Mouse (Mus musculus) left cerebral cortex, postnatal 36 days (tissue): ENCODE data around the gene Trf. TPM values are rescaled to one million over a fixed set of nuclear protein-coding genes. Genes with fewer than 3 reads are reported as not detected.

Source experiments
- DNase-seq, 2 experiments: peaks; one replicate each; pipeline ENCODE4 v3.0.0; 2021 to 2022; ENCODE audit warnings: low spot score in 2 of 2, mixed read lengths in 1 of 2
- intact Hi-C: fragments of 180-260 bp; cut with DNase I; formaldehyde crosslinking; loops from one replicate; pipeline ENCODE4 v1.15.1; 2025
- total RNA-seq, 2 experiments: library from RNA; stranded (reverse); gene quantifications; 2 replicates each; pipeline ENCODE4 v1.2.3; 2021

The Trf gene
- total RNA-seq = 100 to 1,000 TPM; 136 to 214 TPM

DNA sequence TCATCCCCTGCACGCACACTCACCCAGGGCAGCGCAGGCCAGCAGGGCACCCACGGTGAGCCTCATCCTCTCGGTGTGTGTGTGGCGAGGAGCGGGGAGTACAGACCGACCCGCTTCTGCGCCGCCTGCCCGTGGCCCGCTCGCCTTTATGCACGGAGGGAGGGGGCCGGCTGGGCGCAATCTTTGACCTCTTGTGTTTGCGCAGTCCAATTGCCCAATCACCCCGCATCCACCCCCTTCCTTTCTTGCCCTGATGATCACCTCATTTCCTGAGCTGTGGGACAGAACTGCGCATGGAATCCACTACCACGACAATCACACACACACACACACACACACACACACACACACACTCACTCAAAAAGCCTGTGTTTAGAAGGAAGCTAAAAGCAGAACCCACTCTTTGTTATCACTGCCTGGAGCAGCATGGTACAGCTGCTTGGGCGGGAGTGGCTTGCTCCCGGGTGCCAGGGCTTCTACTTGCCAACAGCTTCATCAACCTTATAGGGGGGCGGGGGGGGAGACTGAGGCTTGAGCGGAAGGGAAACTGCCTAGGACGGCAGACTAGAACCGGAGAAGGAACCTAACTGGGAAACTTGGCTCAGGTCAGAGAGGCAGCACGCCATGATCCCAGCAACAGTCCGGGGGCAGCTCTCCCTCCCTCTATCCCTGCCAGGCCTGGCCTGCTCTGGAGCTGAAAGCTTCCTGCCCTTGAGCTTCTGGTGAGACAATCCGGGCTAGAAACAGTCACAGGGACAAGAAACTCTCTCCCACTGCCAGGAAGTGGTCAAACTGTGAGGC, at the start of gene Trf, which contains the start of gene Gm20425:
Gene Trf, minus strand, starts transcription at position 294 of the 801 bp plus-strand sequence.
Gene Gm20425, minus strand, starts transcription at position 157 of the 801 bp plus-strand sequence.
- intact Hi-C loops = no loop called here
- peak; percentile 30 to 43 for DNase-seq

DNA sequence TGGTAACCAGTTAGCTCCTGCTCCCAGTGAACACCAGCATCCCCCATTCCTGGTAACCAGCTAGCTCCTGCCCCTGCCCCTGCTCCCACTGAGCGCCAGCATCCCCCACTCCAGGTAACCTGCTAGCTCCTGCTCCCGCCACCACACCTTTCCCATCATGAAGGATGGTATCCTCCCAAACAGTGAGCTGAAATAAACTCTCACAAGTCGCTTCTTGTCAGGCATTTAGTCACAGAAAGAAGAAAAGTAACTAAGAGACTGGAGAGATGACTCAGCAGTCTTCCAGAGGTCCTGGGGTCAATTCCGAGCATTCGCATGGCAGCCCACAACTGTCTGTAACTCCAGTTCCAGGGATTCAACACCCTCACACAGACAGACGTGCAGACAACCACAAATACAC, 46.6 kb upstream of the Trf start:
- intact Hi-C loops = no loop called here

DNA sequence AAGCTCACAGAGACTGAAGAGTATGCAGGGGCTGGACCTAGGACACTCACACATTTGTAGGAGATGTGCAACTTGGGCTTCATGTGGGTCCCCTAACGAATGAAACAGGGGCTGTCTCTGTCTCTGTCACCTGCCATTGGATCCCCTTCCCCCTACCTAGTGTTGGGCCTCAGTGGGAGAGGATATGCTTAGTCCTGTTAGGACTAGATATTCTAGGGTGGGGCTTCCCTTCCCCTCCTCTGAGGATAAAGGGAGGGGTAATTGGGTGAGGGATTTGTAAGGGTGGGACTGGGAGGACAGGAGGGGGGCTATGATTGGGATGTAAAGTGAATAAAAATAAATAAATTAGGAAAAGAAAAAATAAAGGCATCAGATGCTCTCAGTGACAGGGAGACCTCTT, 45.4 kb upstream of the Trf start:
- intact Hi-C loops = no loop called here
- DNase-seq = no peak

More for the DNA sequence above, 46.6 kb upstream of the Trf start:
- no peak for DNase-seq

DNA sequence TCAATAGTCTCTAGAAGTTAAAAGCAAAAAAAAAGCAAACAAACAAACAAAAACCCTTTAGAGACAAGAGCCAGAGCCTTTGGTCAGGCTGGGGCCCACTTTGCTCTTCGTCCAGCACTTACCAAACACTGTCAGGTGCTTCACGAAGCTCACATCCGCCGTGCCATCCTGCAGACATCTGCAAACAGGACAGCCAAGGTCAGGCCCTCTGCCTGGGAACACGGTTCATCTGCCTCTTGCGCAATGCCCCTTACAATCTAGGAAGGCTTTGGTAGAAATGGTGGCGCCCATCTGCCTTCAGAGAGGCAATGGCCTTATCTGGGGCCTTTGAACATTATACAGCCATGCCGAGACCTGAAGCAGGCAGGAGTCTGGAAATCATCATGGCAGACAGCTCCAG, 44.6 kb upstream of the Trf start:
- intact Hi-C loops = no loop called here
- no peak for DNase-seq

DNA sequence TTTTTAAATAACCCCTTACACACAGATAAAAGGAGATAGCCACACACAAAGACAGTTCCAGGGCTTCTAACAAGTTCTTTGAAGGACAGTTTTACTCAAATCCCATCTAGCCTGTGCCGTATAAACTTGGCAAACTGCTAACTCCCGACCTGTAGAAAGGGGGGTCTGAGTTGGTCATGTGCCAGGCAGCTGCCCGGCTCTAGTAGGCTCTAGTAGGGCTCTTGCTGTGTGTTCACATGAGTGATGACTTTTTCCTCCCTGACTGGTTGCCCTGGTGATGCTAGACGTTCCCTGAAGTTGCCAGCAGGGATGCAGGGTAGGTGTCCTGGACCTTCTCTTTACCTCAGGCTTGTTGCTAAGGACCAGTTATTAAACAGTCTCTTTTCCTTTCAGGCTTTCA, 40.9 kb upstream of the Trf start:
- DNase-seq = no peak
- intact Hi-C loops = no loop called here

DNA sequence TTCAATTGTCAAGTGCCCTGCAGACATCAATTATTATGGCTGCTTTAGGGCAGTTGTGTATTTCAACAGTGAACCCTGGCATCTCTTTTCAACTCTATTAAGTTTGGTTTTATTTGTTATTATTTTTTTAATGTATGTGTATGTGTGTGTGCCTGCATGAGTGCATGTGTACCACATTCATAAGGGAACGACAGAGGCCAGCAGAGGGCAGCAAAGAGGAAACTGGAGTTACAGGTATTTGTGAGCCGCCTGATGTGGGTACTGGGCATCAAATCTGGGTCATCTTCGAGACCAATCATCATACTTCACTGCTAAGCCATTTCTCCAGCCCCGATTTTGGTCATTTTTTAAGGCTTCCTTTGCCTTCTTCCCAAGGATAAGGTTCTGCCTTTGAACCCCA, 35.5 kb upstream of the Trf start:
- intact Hi-C loops = no loop called here
- DNase-seq = no peak

DNA sequence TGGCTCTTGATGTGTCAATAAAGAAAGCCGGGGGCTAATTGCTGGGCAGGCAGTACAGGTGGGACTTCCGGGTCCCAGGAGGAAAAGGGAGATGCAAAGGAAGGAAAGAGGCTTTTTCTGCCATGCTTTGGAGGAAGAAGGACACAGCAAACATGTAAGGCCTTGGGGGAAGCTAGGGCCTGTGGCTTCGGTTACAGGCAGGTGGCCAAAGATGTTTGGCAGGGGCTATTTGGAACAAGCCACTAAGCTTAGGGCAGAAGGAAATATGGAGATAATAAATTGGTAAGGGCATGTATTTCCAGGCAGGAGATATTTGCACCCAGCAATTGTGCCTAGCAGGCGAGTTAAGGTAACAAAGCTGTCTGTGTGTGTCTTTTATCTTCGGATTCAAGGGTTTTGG, 22.7 kb upstream of the Trf start:
- intact Hi-C loops = no loop called here
- DNase-seq = no peak

DNA sequence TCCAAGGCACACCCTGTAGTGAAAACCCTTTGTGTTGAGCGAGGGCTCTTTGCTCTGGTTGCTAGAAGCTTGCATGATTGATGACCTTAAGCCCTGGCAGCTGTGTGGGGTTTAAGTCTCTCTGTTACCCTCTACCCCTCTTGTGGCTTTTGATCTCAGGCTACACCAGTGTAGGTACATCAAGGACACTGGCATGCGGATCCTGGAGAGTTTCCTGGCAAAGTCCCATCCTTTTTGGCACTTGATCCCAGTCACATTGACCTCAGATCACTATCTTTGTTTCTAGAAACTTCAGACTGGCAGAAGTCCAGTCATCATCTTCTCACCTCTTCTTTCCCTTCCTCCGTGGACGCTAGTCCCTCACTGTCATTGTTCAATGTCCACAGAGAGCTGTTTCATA, 18.4 kb upstream of the Trf start:
- intact Hi-C loops = no loop called here
- DNase-seq = no peak

DNA sequence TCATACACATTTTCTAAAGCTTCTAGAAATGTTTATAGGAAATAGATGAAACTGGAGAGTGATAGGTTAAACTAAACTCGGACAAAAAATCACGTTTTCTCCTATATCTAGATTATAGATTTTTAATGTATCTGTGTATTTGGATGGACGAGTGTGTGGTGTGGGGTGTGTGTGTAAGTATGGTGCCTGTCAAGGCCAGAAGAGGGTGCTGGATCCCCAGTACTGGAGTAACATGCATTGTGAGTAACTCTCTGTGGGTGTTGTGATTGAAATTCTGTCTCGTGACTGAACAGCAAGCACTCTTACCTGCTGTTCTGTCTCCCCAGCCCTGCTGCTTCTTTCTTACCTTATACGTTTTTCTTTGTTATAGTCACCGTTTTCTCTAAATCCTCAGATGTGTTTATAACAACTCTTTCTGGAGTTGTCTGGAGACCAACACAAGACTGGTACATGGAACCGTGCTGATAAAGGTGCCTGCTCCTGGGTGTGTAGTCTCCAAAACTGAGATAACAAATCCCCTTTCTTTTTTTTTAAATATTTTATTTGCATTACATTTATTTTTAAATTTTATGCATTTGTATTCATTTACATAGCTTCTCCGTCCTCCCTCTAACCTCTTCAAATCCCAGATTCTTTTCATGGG, 16.4 kb upstream of the Trf start:
- DNase-seq = no peak
- intact Hi-C loops = no loop called here

DNA sequence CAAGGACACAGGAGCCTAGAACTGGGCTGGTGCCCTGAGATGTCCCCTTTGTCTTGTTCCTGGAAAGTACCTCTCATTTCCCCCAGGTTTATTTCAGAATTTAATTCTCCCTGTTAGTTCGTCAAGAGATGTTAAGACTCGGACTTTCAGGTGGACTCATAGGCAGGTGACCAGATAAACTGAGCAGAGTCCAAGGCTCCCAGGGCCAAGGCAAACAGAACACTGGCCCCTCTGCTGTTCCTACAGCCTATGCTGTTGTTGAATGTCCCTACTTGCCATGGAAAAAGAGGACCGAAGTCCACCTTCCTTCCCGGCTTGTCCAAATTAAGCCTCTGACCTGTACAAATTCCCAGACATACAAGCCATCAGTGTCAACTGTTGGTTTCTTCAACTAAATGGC, 13.4 kb upstream of the Trf start:
- no peak for DNase-seq
- intact Hi-C loops = no loop called here

DNA sequence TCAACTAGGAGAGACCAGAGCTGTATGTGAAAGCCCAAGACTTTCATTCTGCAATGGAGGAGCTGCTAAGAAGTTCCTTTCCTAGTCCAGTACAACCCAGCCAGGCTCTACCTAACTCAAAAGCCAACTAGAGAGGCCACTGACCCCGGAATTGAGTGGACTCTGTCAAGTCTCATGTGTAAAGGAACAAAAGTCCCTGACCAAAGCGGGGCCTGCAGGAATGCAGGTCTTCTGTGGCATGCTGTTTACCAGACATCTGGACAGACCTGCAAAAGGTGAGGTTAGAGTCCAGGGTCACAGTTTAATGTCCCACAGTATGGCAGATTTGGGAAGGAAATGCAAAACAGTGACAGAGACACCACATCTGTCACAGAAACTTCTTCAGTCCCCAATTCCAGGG, 11.0 kb upstream of the Trf start:
- intact Hi-C loops = no loop called here
- DNase-seq = no peak

DNA sequence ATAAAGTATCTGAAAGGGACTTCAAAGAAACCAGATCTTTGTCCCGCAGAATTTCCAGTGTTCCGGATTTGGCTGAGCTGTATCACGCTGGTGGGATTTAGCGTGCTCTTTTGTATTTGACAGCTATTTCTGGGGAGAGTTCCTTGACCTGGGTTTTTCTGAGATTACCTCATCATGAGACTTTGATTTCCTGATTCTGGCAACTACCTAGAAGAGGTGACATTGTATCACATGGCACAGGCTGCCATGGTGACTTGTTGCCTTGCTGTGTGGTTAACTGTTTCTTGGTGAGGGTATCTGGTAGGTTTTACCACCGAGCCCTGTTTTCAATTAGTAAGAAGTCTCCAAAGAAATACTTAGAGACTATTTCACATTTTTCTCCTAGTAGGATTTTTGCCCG, 9.2 kb upstream of the Trf start:
- intact Hi-C loops = no loop called here
- DNase-seq = no peak

DNA sequence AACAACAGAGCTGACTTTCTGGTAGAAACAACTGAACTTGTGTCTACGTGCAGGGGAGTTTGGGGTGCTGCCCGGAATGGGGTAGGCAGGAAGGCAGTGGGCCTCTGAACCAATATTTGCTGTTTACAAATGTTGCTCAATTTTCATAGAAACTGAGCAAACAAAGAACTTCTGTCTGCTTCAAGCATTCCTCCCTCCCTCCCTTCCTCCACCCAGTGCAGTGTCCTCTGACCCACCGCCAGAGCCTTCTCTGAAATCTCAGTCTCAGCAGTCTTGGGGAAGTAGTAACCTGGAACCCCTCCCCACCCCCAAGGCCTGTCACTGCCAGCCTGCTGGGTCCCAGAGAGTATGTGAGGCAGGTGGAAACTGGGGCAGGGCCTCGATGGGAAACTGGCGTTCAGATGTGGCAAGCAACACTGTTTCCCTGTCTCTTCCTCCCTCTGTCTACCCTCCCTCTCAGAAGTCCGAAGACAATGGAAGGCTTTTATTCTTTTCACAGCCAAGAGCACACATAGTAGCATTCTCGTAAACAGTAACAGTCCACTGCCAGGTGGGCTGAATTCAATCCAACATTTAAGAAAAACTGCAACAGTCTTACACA, 4.4 kb upstream of the Trf start:
- DNase-seq = no peak
- intact Hi-C loops = no loop called here

DNA sequence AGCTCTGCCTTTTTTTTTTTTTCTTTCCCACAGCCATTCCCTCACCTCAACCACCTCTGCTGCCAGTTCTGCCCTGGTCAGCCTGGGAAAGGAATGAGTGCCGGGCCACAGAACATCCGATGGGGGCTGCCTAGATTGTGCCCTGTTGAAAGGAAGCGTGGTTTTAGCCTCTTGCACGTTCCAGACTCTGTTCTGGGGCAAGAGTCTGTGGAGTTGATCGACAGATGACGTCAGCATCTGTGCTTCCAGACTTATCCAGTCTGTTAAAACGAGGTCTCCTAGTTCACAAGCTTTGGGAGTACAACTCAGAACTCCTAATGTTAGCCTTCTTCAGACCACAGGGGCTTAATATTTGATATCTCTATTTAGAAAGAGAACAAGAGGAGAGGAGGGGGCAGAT, 3.8 kb upstream of the Trf start:
- intact Hi-C loops = no loop called here
- DNase-seq = no peak

DNA sequence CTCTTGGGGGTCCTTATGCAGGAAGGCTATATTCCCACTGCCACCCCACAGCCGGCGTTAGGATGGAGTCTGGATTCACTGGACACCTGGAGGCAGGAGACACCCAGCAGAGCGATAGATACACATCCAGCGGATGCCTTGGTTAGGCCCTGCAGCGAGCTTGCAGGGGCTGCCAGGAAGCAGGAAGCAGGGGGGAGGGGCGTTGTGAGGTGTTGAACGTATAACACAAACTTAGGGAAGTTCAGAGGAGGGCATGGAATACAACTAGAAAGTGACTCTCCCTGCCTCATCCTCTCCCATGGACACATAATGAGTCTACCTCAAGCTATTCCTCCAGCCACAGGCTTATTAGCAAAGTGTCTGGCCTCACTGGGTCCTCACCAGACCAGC, 2.8 kb upstream of the Trf start:
- intact Hi-C loops = no loop called here
- no peak for DNase-seq

DNA sequence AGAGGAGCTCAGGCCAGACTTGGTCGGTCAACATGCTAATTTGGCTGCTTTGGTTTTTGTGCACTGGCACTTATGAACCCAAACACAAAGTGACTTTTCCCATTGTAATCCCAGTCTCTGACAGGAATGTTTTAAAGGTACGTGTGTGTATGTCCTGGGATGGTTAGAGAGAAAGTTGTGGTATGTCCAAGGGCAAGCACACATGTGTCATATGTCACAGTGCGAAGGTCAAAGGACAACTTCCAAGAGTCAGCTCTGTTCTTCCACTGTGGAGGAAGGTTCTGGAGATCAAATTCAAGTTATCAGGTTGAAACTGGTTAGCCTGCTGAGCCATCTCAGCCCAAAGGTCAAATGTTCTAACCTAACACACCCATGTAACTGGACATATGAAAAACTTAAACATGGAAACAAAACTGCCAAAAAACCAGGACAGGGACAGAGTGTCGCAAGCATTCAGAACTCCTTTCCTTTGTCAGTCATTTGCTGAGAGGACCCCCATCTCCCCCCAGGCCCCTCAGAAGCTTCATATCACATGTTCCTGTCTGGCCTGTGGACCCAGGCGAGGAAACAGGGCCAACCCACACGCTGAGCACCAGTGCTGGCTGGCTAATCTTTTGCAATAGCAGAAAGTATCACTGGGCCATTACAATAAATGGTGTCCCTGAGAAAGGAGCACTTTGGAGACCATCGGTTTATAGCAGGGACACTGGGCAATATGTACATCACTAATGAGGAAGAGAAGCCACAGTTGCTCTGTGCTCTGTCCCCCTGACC, 2.2 kb upstream of the Trf start:
- no peak for DNase-seq
- intact Hi-C loops = no loop called here

DNA sequence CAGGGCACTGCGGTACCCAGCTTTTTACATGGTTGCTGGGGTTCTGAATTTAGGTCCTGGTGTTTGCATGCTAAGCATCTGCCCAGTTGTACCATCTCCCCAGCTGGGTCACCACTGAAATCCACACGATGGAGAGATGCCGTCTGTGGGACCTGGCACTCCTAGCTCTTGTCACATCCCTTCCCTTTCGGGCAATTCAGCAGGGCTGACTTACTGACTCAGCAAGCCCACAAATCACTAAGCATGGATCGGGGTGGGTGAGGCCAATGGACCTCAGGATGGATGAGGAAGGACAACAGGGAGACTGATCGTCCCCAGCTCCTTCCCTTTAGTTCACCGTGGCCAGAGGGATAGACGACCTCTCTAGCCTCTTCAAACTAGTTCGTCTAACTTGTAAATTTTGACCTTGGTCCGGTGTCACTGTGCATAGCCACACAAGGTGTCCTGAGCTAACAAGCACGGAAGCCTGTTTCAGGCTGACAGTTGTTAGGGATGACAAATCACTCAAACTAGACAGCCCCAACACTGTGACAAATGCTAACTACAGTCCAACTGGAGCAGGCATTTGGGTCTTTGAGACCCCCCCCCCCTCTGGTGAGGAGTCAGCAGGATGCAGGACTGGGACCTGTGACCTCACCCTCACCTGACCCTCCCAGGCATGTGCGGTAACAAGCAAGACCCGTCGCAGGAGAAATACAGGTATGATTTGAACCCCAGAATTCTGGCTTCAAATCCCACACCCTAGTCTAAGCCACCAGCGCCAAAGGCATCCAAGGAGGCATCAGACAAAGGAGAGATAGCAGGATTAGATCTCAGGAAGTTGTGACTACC, 992 bp downstream of the Trf start:
- intact Hi-C loops = loop anchor here (5.0 kb wide), 1 partner anchor 73 kb away; no protein-coding TSS in a partner anchor
- DNase-seq = no peak

DNA sequence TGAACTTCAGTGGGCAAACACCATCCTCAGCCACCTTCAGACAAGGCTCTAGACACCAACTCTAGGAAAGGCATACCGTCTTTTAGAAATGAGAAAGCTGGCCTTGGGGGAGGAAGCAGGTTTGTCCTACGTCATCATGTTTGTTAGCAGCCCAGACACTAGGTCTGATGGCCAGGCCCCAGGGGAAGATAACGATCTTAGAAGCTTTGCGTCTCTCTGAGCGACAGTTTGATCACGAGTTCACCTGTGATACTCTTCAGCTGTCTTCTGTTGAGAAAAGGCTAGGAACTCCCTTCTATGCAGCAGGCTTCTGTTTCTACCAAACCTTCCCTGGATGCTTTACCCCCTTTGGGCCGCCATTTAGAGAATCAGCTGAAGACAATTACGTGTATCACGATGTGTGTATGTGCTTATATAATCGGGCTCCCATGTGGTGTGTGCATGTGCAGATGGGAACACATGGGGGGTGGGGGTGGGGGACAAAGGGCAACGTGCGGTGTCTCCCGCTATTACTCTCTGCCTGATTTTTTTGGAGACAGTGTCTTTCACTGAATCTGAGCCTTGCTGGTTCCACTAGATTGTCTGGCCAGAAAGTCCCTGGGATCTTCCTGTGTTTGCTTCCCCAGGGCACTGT, 1.8 kb downstream of the Trf start:
- intact Hi-C loops = loop anchor here (5.0 kb wide), 1 partner anchor 74 kb away; no protein-coding TSS in a partner anchor
- DNase-seq = no peak

DNA sequence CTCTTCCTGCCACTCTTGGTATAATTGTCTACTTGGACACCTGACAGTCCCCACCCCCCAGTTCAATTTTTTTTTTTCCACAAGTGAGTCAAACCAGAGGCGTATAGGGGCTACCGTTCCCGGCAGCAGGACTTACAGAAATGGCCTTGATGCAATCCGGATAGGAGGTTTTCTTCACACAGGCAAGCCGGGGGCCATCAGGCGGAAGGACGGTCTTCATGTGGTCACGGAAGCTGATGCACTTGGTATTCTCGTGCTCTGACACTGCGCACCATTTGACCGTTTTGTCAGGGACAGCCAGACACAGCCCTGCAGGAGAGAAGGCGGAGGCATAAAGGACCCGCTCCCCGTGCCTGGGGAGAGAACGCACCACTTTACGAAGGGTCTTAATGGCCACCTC, 2.5 kb downstream of the Trf start:
- intact Hi-C loops = loop anchor here (5.0 kb wide), 1 partner anchor 75 kb away; no protein-coding TSS in a partner anchor
- no peak for DNase-seq
